ENCODE assay signal across 19 mouse cellular contexts in the genomic region with DNA sequence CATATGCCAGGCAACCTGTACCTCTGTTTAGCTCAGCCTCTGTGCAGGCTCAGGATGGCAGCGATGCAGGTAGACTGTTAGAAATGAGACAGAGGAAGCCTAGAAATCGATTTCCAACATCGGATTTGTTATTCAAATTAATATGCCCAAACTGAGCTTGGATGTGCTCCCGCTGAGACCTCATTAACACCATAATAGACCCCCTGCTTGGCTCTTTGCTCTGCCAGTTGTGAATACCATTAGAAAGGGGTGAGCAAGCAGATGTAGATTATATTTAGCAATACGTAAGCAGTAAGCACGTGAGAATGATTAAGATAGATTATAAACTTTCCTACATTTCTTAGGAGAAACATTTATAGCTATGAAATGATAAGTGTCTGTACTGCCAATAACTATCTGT. TPM values are rescaled to one million over a fixed set of nuclear protein-coding genes. Genes with fewer than 3 reads are reported as not detected.
DNase-seq lines count a peak whose midpoint lies in the region; ATAC-seq and TF ChIP-seq lines count a peak whose summit lies in the region.
"Had no signal": no experiment of that assay in that cellular context is flagged by ENCODE, and none has a peak within 500 bp of the region (broad histone marks: within the 10 kb centered on the region; RNA-seq: fewer than 3 reads in every experiment).

No protein-coding gene starts in this region.

- H3K27ac ChIP-seq in intestine, postnatal 0 days (ENCODE audit: low read depth, low read length) = 0 out of 2 replicates have a peak overlapping the region, but pooled peaks have one; percentile 79
- H3K27ac ChIP-seq in intestine, embryonic 16.5 days (ENCODE audit: low read length) = no peak overlapping the region
- no peak overlapping the region for H3K27ac ChIP-seq in forebrain, embryonic 15.5 days (replicated peaks)
- peak overlapping the region; percentile 17; the same call in 1 of the 2 replicates for H3K27ac ChIP-seq in midbrain, embryonic 14.5 days (replicated peaks; ENCODE audit: low read depth, low read length)
- H3K27ac ChIP-seq: heart, adult 2 months; heart, embryonic 15.5 days; intestine, embryonic 15.5 days; liver, embryonic 14.5 days; lung, embryonic 15.5 days; stomach, postnatal 0 days had no signal

- no peaks in the 10 kb centered on the region for H3K27me3 ChIP-seq in intestine, postnatal 0 days (replicated peaks; ENCODE audit: control insufficient read depth, insufficient read depth, low read length)
- no peaks in the 10 kb centered on the region for H3K27me3 ChIP-seq in intestine, embryonic 16.5 days (replicated peaks; ENCODE audit: control insufficient read depth, insufficient read depth, low read length)
- no peaks in the 10 kb centered on the region for H3K27me3 ChIP-seq in forebrain, embryonic 15.5 days
- no peaks in the 10 kb centered on the region for H3K27me3 ChIP-seq in midbrain, embryonic 14.5 days (ENCODE audit: control insufficient read depth, insufficient read depth, low read length)
- H3K27me3 ChIP-seq: heart, embryonic 15.5 days; intestine, embryonic 15.5 days; lung, embryonic 15.5 days; Patski had no signal

- no peak overlapping the region for H3K9ac ChIP-seq in intestine, postnatal 0 days (ENCODE audit: low read depth, low read length)
- no peak overlapping the region for H3K9ac ChIP-seq in intestine, embryonic 16.5 days (ENCODE audit: low read depth, low read length)
- no peak overlapping the region for H3K9ac ChIP-seq in forebrain, embryonic 15.5 days (replicated peaks)
- no peak overlapping the region for H3K9ac ChIP-seq in midbrain, embryonic 14.5 days (replicated peaks; ENCODE audit: low read length)
- H3K9ac ChIP-seq: heart, embryonic 15.5 days; intestine, embryonic 15.5 days; liver, embryonic 14.5 days; lung, embryonic 15.5 days had no signal

- H3K4me2 ChIP-seq in intestine, postnatal 0 days (replicated peaks; ENCODE audit: low read depth) = no peak overlapping the region
- H3K4me2 ChIP-seq in intestine, embryonic 16.5 days (ENCODE audit: low read depth, low read length) = no peak overlapping the region
- H3K4me2 ChIP-seq in forebrain, embryonic 15.5 days (replicated peaks) = no peak overlapping the region
- H3K4me2 ChIP-seq in midbrain, embryonic 14.5 days (ENCODE audit: low read length) = peak overlapping the region; percentile 19; the same call in 1 of the 2 replicates
- H3K4me2 ChIP-seq: heart, embryonic 15.5 days; intestine, embryonic 15.5 days; lung, embryonic 15.5 days had no signal

- H3K4me1 ChIP-seq in intestine, postnatal 0 days (replicated peaks; ENCODE audit: control insufficient read depth, insufficient read depth, low read length) = no peaks in the 10 kb centered on the region; the same call in 1 of the 2 replicates
- H3K4me1 ChIP-seq in intestine, embryonic 16.5 days (ENCODE audit: control insufficient read depth, insufficient read depth, low read length) = peaks cover 6% of the 10 kb centered on the region; the same call in 1 of the 2 replicates
- H3K4me1 ChIP-seq in forebrain, embryonic 15.5 days = peaks cover 21% of the 10 kb centered on the region
- H3K4me1 ChIP-seq in midbrain, embryonic 14.5 days (ENCODE audit: control insufficient read depth, insufficient read depth, low read length) = peaks cover 20% of the 10 kb centered on the region

- no peak for ATAC-seq in intestine, postnatal 0 days
- no peak for ATAC-seq in intestine, embryonic 16.5 days
- ATAC-seq in forebrain, embryonic 15.5 days (replicated peaks) = 0 out of 2 replicates have a peak, but pooled peaks have one; percentile 26
- no peak for ATAC-seq in midbrain, embryonic 14.5 days (ENCODE audit: low FRiP score, low TSS enrichment)
- ATAC-seq: intestine, embryonic 15.5 days; Patski had no signal

- no peak for TF ChIP-seq CTCF in intestine, postnatal 0 days (IDR thresholded peaks at IDR 0.05; ENCODE audit: low read depth)

- no peak overlapping the region for H3K4me3 ChIP-seq in intestine, postnatal 0 days (ENCODE audit: low read depth, low read length)
- no peak overlapping the region for H3K4me3 ChIP-seq in intestine, embryonic 16.5 days (ENCODE audit: low read length)
- no peak overlapping the region for H3K4me3 ChIP-seq in forebrain, embryonic 15.5 days
- no peak overlapping the region for H3K4me3 ChIP-seq in midbrain, embryonic 14.5 days (replicated peaks; ENCODE audit: low read depth, low read length)
- H3K4me3 ChIP-seq: heart, adult 2 months; heart, embryonic 15.5 days; intestine, embryonic 15.5 days; lung, embryonic 15.5 days had no signal

- H3K36me3 ChIP-seq in intestine, postnatal 0 days (ENCODE audit: control insufficient read depth, insufficient read depth) = peaks cover 39% of the 10 kb centered on the region
- peaks cover 19% of the 10 kb centered on the region for H3K36me3 ChIP-seq in intestine, embryonic 16.5 days (ENCODE audit: control insufficient read depth, insufficient read depth, low read length)
- peaks cover 47% of the 10 kb centered on the region for H3K36me3 ChIP-seq in forebrain, embryonic 15.5 days
- peaks cover 54% of the 10 kb centered on the region for H3K36me3 ChIP-seq in midbrain, embryonic 14.5 days (ENCODE audit: control insufficient read depth, insufficient read depth, low read length)

- peak; percentile 82 for DNase-seq in ZHBTc4 (ENCODE audit: low read depth, low spot score)
- DNase-seq in midbrain, embryonic 14.5 days = peak; percentile 61
- no peak for DNase-seq in right cerebral cortex, postnatal 10 days (ENCODE audit: low spot score in 2 of 2)
- no peak for DNase-seq in kidney, adult 8-10 months
- DNase-seq: cerebellum, adult 8-10 months; gastrocnemius, postnatal 14 days; heart, adult 2 months; heart, postnatal 4 days; kidney, postnatal 10 days; lung, postnatal 4 days had no signal

- 81% methylated on average over 6 of the region's 6 CpGs for WGBS in intestine, postnatal 0 days
- 77% methylated on average over 6 of the region's 6 CpGs for WGBS in intestine, embryonic 16.5 days
- 7% methylated on average over 6 of the region's 6 CpGs for WGBS in forebrain, embryonic 15.5 days
- 9% methylated on average over 6 of the region's 6 CpGs for WGBS in midbrain, embryonic 14.5 days

- no peaks in the 10 kb centered on the region for H3K9me3 ChIP-seq in intestine, postnatal 0 days (ENCODE audit: control insufficient read depth)
- H3K9me3 ChIP-seq in intestine, embryonic 16.5 days (ENCODE audit: control insufficient read depth, low read length) = 0 out of 2 replicates have a peak, but pooled peaks cover 5% of the 10 kb centered on the region
- H3K9me3 ChIP-seq in forebrain, embryonic 15.5 days = no peaks in the 10 kb centered on the region
- no peaks in the 10 kb centered on the region for H3K9me3 ChIP-seq in midbrain, embryonic 14.5 days (ENCODE audit: control insufficient read depth, low read length)
- H3K9me3 ChIP-seq: heart, embryonic 15.5 days; intestine, embryonic 15.5 days; lung, embryonic 15.5 days had no signal

RNA-seq across cellular contexts. Expression of gene Nr2c1, which starts 24.9 kb away (rescaled TPM):
- polyA plus RNA-seq in intestine, postnatal 0 days (2015; fragmentation: Nextera tagmentation; extraction: Ambion mirVana) = 3.8 and 4.2 TPM in 2 replicates
- polyA plus RNA-seq in intestine, embryonic 16.5 days (2015; fragmentation: Nextera tagmentation; extraction: Ambion mirVana) = 8.8 and 10.4 TPM in 2 replicates
- 7.0 and 7.8 TPM in 2 replicates for polyA plus RNA-seq in forebrain, embryonic 15.5 days (2015; fragmentation: Nextera tagmentation; extraction: Ambion mirVana)
- 7.3 and 8.6 TPM in 2 replicates for polyA plus RNA-seq in midbrain, embryonic 14.5 days (2014; fragmentation: Nextera tagmentation; extraction: Ambion mirVana)

RNA-seq across cellular contexts. Expression of gene Ndufa12, which starts 25.8 kb away (rescaled TPM):
- polyA plus RNA-seq in intestine, postnatal 0 days (2015; fragmentation: Nextera tagmentation; extraction: Ambion mirVana) = 534 and 563 TPM in 2 replicates
- 405 and 411 TPM in 2 replicates for polyA plus RNA-seq in intestine, embryonic 16.5 days (2015; fragmentation: Nextera tagmentation; extraction: Ambion mirVana)
- polyA plus RNA-seq in forebrain, embryonic 15.5 days (2015; fragmentation: Nextera tagmentation; extraction: Ambion mirVana) = 292 and 335 TPM in 2 replicates
- polyA plus RNA-seq in midbrain, embryonic 14.5 days (2014; fragmentation: Nextera tagmentation; extraction: Ambion mirVana) = 412 and 492 TPM in 2 replicates

Comparison
In these comparisons a context has a peak if more than half of its experiments do, and no peak if none do; other contexts are left out.
1. H3K27ac ChIP-seq: peak in intestine, postnatal 0 days (single experiment) and midbrain, embryonic 14.5 days (single experiment); none in intestine, embryonic 16.5 days (single experiment) and forebrain, embryonic 15.5 days (single experiment).
2. DNase-seq: peak in ZHBTc4 (single experiment) and midbrain, embryonic 14.5 days (single experiment); none in right cerebral cortex, postnatal 10 days (0 of 2) and kidney, adult 8-10 months (0 of 2).